Mouse (Mus musculus) olfactory bulb, adult 2 months (tissue): ENCODE measurements around the gene Thegl.

ENCODE experiments used
- CTCF ChIP-seq: fragments of 200-500 bp; IDR thresholded peaks from 2 replicates; pipeline ENCODE4 v1.5.1; 2012; ENCODE audit warnings: low read depth, mild to moderate bottlenecking, low read length, moderate library complexity; ENCODE audit not compliant: insufficient read depth
- POLR2A ChIP-seq: fragments of 200-500 bp; IDR thresholded peaks from 2 replicates; pipeline ENCODE4 v1.6.1; 2012; ENCODE audit warnings: mild to moderate bottlenecking, low read depth, low read length, moderate library complexity; ENCODE audit not compliant: insufficient read depth

DNA sequence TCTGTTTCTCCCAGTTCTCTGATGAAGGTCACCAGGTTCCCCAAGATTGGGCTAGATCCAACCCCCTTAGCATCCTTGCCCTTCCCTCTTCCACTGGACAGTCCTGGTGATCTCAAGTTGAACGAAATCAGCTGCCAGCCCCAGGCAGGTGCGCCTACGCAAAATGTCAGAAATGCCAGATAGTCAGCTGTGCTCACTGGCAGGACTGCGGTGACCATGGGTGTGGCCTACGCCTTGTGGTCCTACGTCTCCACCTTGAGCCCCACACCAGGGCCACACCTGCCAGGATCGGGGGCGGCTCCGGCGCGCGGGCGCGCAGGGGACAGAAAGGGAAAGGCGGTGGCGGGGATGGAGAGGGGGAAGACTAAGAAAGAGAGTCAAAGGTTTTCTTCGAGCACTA lies 14.6 kb upstream of the Thegl start:
- TF ChIP-seq CTCF: no peak
- no peak for TF ChIP-seq POLR2A
